Mouse (Mus musculus) stomach, postnatal 0 days (tissue): ENCODE results near the gene Serpina3j.

Source experiments
- CTCF ChIP-seq: IDR thresholded peaks from 2 replicates; pipeline ENCODE4 v1.5.1; 2016; ENCODE audit warnings: antibody characterized with exemption, low read depth, mild to moderate bottlenecking, moderate library complexity
- EP300 ChIP-seq: optimal IDR thresholded peaks from 2 replicates; pipeline ENCODE3; 2016; ENCODE audit warnings: antibody characterized with exemption

DNA sequence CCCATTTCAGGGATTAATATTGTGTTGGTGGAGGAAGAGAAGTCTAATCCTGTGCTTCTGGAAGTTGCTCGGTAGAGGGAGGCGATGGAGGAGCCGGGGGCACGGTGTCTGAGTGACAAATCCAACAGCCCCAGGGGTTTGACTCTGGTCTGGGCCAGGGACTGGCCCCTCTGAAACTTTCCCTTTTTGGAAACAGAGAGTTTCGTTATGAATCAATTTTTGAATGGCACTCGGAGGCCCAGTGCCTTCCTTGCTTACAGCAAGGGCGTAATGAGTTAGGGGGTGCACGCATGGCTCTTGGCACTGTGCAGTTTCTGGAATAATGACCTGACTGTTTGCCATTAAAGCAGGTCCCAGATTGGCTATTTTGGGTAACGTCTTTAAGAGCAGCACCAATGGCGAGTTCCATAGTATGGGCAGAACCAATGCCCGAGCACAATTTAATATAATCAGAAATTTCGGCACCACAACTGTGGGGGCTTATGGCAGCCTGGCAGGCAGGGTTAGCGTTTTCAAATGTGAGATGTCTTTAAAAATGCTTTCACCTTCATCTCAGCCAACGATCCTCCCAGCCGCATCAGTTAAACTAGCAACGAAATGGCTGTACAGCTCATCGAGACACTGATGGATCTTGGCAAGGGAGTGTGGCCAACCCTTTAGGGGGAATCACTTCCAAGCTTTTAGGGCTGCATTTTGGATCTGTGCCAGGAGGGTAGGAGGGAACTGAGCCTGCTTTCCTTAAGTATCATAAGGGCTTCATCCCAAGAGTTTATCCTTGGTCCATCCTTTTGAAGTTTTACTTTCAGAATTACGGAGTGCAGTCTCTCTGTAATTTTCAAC is 35.9 kb upstream of the Serpina3j start:
- TF ChIP-seq CTCF (no peak), EP300 (no peak)
